Mouse (Mus musculus): ENCODE results near the gene Sprr2j-ps. TPM values are rescaled to one million over a fixed set of nuclear protein-coding genes. Genes with fewer than 3 reads are reported as not detected.

Sprr2j-ps gene
- polyA plus RNA-seq, 1 experiment from 2014 or later = not detected

GRCm38 (mm10) chr3:92432282-92432681, 14.4 kb downstream of the Sprr2j-ps start, which contains the start of gene Sprr2k:
Gene Sprr2k (plus strand): TSS chr3:92432582.
- no peaks in the 10 kb centered on the region for H3K9me3 ChIP-seq (ENCODE audit: control insufficient read depth)
- H3K4me2 ChIP-seq (replicated peaks; ENCODE audit: low read depth) = no peak within 1 kb of the TSS
- no peak for ATAC-seq

GRCm38 (mm10) chr3:92438689-92439088, 20.8 kb downstream of the Sprr2j-ps start, which contains the start of gene Sprr1b:
Gene Sprr1b (minus strand): TSS chr3:92438789.
- H3K4me1 ChIP-seq (replicated peaks; ENCODE audit: control insufficient read depth, insufficient read depth, low read length) = no peaks in the 10 kb centered on the region
- H3K4me3 ChIP-seq (ENCODE audit: low read depth, low read length) = no peak within 1 kb of the TSS
- no peaks in the 10 kb centered on the region for H3K36me3 ChIP-seq (ENCODE audit: control insufficient read depth, insufficient read depth)
- H3K27me3 ChIP-seq (replicated peaks; ENCODE audit: control insufficient read depth, insufficient read depth, low read length) = no peaks in the 10 kb centered on the region
- H3K9me3 ChIP-seq (ENCODE audit: control insufficient read depth) = no peaks in the 10 kb centered on the region
- H3K9ac ChIP-seq (ENCODE audit: low read depth, low read length) = no peak within 1 kb of the TSS
- no peak within 1 kb of the TSS for H3K27ac ChIP-seq (ENCODE audit: low read depth, low read length)
- no peak for ATAC-seq
- no peak within 1 kb of the TSS for H3K4me2 ChIP-seq (replicated peaks; ENCODE audit: low read depth)
- WGBS = 90% methylated on average over 3 of the region's 3 CpGs
- no peak for TF ChIP-seq CTCF (IDR thresholded peaks at IDR 0.05; ENCODE audit: low read depth)

More at GRCm38 (mm10) chr3:92432282-92432681, 14.4 kb downstream of the Sprr2j-ps start, which contains the start of gene Sprr2k:
- H3K4me3 ChIP-seq (ENCODE audit: low read depth, low read length) = no peak within 1 kb of the TSS
- H3K27ac ChIP-seq (ENCODE audit: low read depth, low read length) = no peak within 1 kb of the TSS
- no peaks in the 10 kb centered on the region for H3K36me3 ChIP-seq (ENCODE audit: control insufficient read depth, insufficient read depth)
- no peak for TF ChIP-seq CTCF (IDR thresholded peaks at IDR 0.05; ENCODE audit: low read depth)
- 85% methylated on average over 2 of the region's 2 CpGs for WGBS
- no peaks in the 10 kb centered on the region for H3K27me3 ChIP-seq (replicated peaks; ENCODE audit: control insufficient read depth, insufficient read depth, low read length)
- no peak within 1 kb of the TSS for H3K9ac ChIP-seq (ENCODE audit: low read depth, low read length)
- H3K4me1 ChIP-seq (replicated peaks; ENCODE audit: control insufficient read depth, insufficient read depth, low read length) = no peaks in the 10 kb centered on the region

- H3K27me3 ChIP-seq (replicated peaks; ENCODE audit: control insufficient read depth, insufficient read depth, low read length) = no peaks in the 10 kb centered on the region
- H3K36me3 ChIP-seq (ENCODE audit: control insufficient read depth, insufficient read depth) = no peaks in the 10 kb centered on the region
- 72% methylated on average over 3 of the region's 3 CpGs for WGBS
- H3K4me1 ChIP-seq (replicated peaks; ENCODE audit: control insufficient read depth, insufficient read depth, low read length) = no peaks in the 10 kb centered on the region
- H3K4me2 ChIP-seq (replicated peaks; ENCODE audit: low read depth) = no peak overlapping the region
- H3K27ac ChIP-seq (ENCODE audit: low read depth, low read length) = no peak overlapping the region
- no peak overlapping the region for H3K9ac ChIP-seq (ENCODE audit: low read depth, low read length)
- H3K9me3 ChIP-seq (ENCODE audit: control insufficient read depth) = no peaks in the 10 kb centered on the region
- ATAC-seq = no peak
- TF ChIP-seq CTCF (IDR thresholded peaks at IDR 0.05; ENCODE audit: low read depth) = no peak
- no peak overlapping the region for H3K4me3 ChIP-seq (ENCODE audit: low read depth, low read length)
Observed at GRCm38 (mm10) chr3:92440177-92440576, 22.3 kb downstream of the Sprr2j-ps start.

GRCm38 (mm10) chr3:92455151-92455550, 37.3 kb downstream of the Sprr2j-ps start:
- WGBS = 82% methylated on average over 5 of the region's 5 CpGs
- TF ChIP-seq CTCF (IDR thresholded peaks at IDR 0.05; ENCODE audit: low read depth) = no peak
- H3K9me3 ChIP-seq (ENCODE audit: control insufficient read depth) = no peaks in the 10 kb centered on the region
- H3K9ac ChIP-seq (ENCODE audit: low read depth, low read length) = no peak overlapping the region
- H3K27ac ChIP-seq (ENCODE audit: low read depth, low read length) = no peak overlapping the region
- no peaks in the 10 kb centered on the region for H3K27me3 ChIP-seq (replicated peaks; ENCODE audit: control insufficient read depth, insufficient read depth, low read length)
- no peak for ATAC-seq
- no peaks in the 10 kb centered on the region for H3K4me1 ChIP-seq (replicated peaks; ENCODE audit: control insufficient read depth, insufficient read depth, low read length)
- H3K4me2 ChIP-seq (replicated peaks; ENCODE audit: low read depth) = no peak overlapping the region
- H3K4me3 ChIP-seq (ENCODE audit: low read depth, low read length) = no peak overlapping the region
- H3K36me3 ChIP-seq (ENCODE audit: control insufficient read depth, insufficient read depth) = no peaks in the 10 kb centered on the region

GRCm38 (mm10) chr3:92458620-92459019, 40.7 kb downstream of the Sprr2j-ps start, which contains the start of gene Sprr3:
Gene Sprr3 (minus strand): TSS chr3:92458720.
- Histone ChIP-seq H3K4me3 (ENCODE audit: low read depth, low read length) (no peak within 1 kb of the TSS), H3K9ac (ENCODE audit: low read depth, low read length) (no peak within 1 kb of the TSS), H3K4me1 (replicated peaks; ENCODE audit: control insufficient read depth, insufficient read depth, low read length) (no peaks in the 10 kb centered on the region), H3K27me3 (replicated peaks; ENCODE audit: control insufficient read depth, insufficient read depth, low read length) (no peaks in the 10 kb centered on the region), H3K27ac (ENCODE audit: low read depth, low read length) (no peak within 1 kb of the TSS), H3K9me3 (ENCODE audit: control insufficient read depth) (no peaks in the 10 kb centered on the region), H3K4me2 (replicated peaks; ENCODE audit: low read depth) (no peak within 1 kb of the TSS), H3K36me3 (ENCODE audit: control insufficient read depth, insufficient read depth) (no peaks in the 10 kb centered on the region)
- TF ChIP-seq CTCF (IDR thresholded peaks at IDR 0.05; ENCODE audit: low read depth) = no peak
- WGBS = 72% methylated on average over 2 of the region's 2 CpGs
- no peak for ATAC-seq

GRCm38 (mm10) chr3:92466576-92466975, 48.7 kb downstream of the Sprr2j-ps start:
- Histone ChIP-seq H3K4me3 (ENCODE audit: low read depth, low read length) (no peak overlapping the region), H3K9ac (ENCODE audit: low read depth, low read length) (no peak overlapping the region), H3K9me3 (ENCODE audit: control insufficient read depth) (no peaks in the 10 kb centered on the region), H3K27me3 (replicated peaks; ENCODE audit: control insufficient read depth, insufficient read depth, low read length) (no peaks in the 10 kb centered on the region), H3K36me3 (ENCODE audit: control insufficient read depth, insufficient read depth) (no peaks in the 10 kb centered on the region), H3K4me2 (replicated peaks; ENCODE audit: low read depth) (no peak overlapping the region), H3K4me1 (replicated peaks; ENCODE audit: control insufficient read depth, insufficient read depth, low read length) (no peaks in the 10 kb centered on the region), H3K27ac (ENCODE audit: low read depth, low read length) (no peak overlapping the region)
- 80% methylated on average over 1 of the region's 1 CpGs for WGBS
- no peak for ATAC-seq
- no peak for TF ChIP-seq CTCF (IDR thresholded peaks at IDR 0.05; ENCODE audit: low read depth)

- Histone ChIP-seq H3K9ac (ENCODE audit: low read depth, low read length) (no peak overlapping the region), H3K27me3 (replicated peaks; ENCODE audit: control insufficient read depth, insufficient read depth, low read length) (no peaks in the 10 kb centered on the region), H3K36me3 (ENCODE audit: control insufficient read depth, insufficient read depth) (no peaks in the 10 kb centered on the region), H3K4me2 (replicated peaks; ENCODE audit: low read depth) (no peak overlapping the region), H3K4me1 (replicated peaks; ENCODE audit: control insufficient read depth, insufficient read depth, low read length) (no peaks in the 10 kb centered on the region), H3K9me3 (ENCODE audit: control insufficient read depth) (no peaks in the 10 kb centered on the region), H3K4me3 (ENCODE audit: low read depth, low read length) (no peak overlapping the region), H3K27ac (ENCODE audit: low read depth, low read length) (no peak overlapping the region)
- no peak for ATAC-seq
- TF ChIP-seq CTCF (IDR thresholded peaks at IDR 0.05; ENCODE audit: low read depth) = no peak
Observed at GRCm38 (mm10) chr3:92467424-92467823, 49.5 kb downstream of the Sprr2j-ps start.

Other genes with a start within 250 kb of the Sprr2j-ps start
- gene Sprr2a1, start 202.3 kb upstream of the Sprr2j-ps start, polyA plus RNA-seq (2015; fragmentation: Nextera tagmentation; extraction: Ambion mirVana) = 13.2 and 13.6 TPM in 2 replicates
- 810 and 957 TPM in 2 replicates for gene Sprr2a2, start 202.2 kb upstream of the Sprr2j-ps start, polyA plus RNA-seq (2015; fragmentation: Nextera tagmentation; extraction: Ambion mirVana)
- 38.8 and 45.1 TPM in 2 replicates for gene Sprr2a3, start 132.7 kb upstream of the Sprr2j-ps start, polyA plus RNA-seq (2015; fragmentation: Nextera tagmentation; extraction: Ambion mirVana)
- not detected in 2 replicates for gene Sprr2b, start 101.5 kb upstream of the Sprr2j-ps start, polyA plus RNA-seq (2015; fragmentation: Nextera tagmentation; extraction: Ambion mirVana)
- not detected in 2 replicates for gene Sprr2d, start 78.9 kb upstream of the Sprr2j-ps start, polyA plus RNA-seq (2015; fragmentation: Nextera tagmentation; extraction: Ambion mirVana)
- not detected in 2 replicates for gene Sprr2e, start 65.9 kb upstream of the Sprr2j-ps start, polyA plus RNA-seq (2015; fragmentation: Nextera tagmentation; extraction: Ambion mirVana)
- not detected in 2 replicates for gene Sprr2f, start 52.9 kb upstream of the Sprr2j-ps start, polyA plus RNA-seq (2015; fragmentation: Nextera tagmentation; extraction: Ambion mirVana)
- gene Sprr2h, start 32.4 kb upstream of the Sprr2j-ps start, polyA plus RNA-seq (2015; fragmentation: Nextera tagmentation; extraction: Ambion mirVana) = not detected in 2 replicates
- not detected in 2 replicates for gene Sprr2i, start 10.1 kb upstream of the Sprr2j-ps start, polyA plus RNA-seq (2015; fragmentation: Nextera tagmentation; extraction: Ambion mirVana)
- gene Gm9774, start 11.3 kb downstream of the Sprr2j-ps start, polyA plus RNA-seq (2015; fragmentation: Nextera tagmentation; extraction: Ambion mirVana) = 7.5 and 8.9 TPM in 2 replicates
- not detected in 2 replicates for gene Sprr2k, start 14.5 kb downstream of the Sprr2j-ps start, polyA plus RNA-seq (2015; fragmentation: Nextera tagmentation; extraction: Ambion mirVana)
- not detected in 2 replicates for gene Sprr1b, start 20.7 kb downstream of the Sprr2j-ps start, polyA plus RNA-seq (2015; fragmentation: Nextera tagmentation; extraction: Ambion mirVana)
- not detected in 2 replicates for gene Sprr3, start 40.6 kb downstream of the Sprr2j-ps start, polyA plus RNA-seq (2015; fragmentation: Nextera tagmentation; extraction: Ambion mirVana)
- 3.8 and 5.4 TPM in 2 replicates for gene Sprr1a, start 67.8 kb downstream of the Sprr2j-ps start, polyA plus RNA-seq (2015; fragmentation: Nextera tagmentation; extraction: Ambion mirVana)
- not detected in 2 replicates for gene Sprr4, start 82.4 kb downstream of the Sprr2j-ps start, polyA plus RNA-seq (2015; fragmentation: Nextera tagmentation; extraction: Ambion mirVana)
- not detected in 2 replicates for gene 2310046K23Rik, start 116.4 kb downstream of the Sprr2j-ps start, polyA plus RNA-seq (2015; fragmentation: Nextera tagmentation; extraction: Ambion mirVana)
- gene Ivl, start 155.7 kb downstream of the Sprr2j-ps start, polyA plus RNA-seq (2015; fragmentation: Nextera tagmentation; extraction: Ambion mirVana) = 0.47 and 0.80 TPM in 2 replicates
- 96.4 and 137 TPM in 2 replicates for gene Smcp, start 170.9 kb downstream of the Sprr2j-ps start, polyA plus RNA-seq (2015; fragmentation: Nextera tagmentation; extraction: Ambion mirVana)
- 0.18 and 0.34 TPM in 2 replicates for gene 2210017I01Rik, start 189.4 kb downstream of the Sprr2j-ps start, polyA plus RNA-seq (2015; fragmentation: Nextera tagmentation; extraction: Ambion mirVana)
- gene Lce6a, start 203.6 kb downstream of the Sprr2j-ps start, polyA plus RNA-seq (2015; fragmentation: Nextera tagmentation; extraction: Ambion mirVana) = 1.8 and 2.1 TPM in 2 replicates
- 0.46 and 0.73 TPM in 2 replicates for gene Lce1a1, start 230.2 kb downstream of the Sprr2j-ps start, polyA plus RNA-seq (2015; fragmentation: Nextera tagmentation; extraction: Ambion mirVana)
- not detected in 2 replicates for gene Lce1b, start 238.8 kb downstream of the Sprr2j-ps start, polyA plus RNA-seq (2015; fragmentation: Nextera tagmentation; extraction: Ambion mirVana)